ENCODE assay signal across 8 mouse cellular contexts in the genomic region with DNA sequence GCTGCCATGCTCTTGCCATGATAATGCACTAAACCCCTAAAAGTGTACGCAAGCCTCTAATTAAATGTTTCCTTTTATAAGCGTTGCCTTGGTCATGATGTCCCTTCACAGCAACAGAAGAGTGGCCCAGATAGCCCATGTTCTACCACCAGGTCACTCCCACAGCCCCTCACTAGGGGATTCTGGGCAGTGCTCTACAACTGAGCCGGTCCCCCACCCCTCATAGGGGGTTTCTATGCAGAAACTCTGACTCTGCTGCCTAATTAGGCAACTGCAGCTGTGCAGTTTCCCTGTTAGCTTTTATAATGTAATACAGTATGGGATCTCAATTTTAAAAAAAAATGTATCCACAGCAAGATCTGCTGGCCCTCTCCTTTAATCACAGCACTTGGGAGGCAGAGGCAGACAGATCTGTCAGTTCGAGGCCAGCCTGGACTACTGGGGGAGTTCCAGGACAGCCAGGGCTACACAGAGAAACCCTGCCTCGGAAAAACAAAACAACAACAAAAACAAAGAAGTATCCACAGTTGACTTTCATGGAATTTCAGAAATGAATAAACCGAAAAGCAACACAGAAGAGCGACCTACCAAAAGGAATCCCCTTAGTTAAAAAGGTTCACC. TPM values are rescaled to one million over a fixed set of nuclear protein-coding genes. Genes with fewer than 3 reads are reported as not detected.
DNase-seq lines count a peak whose midpoint lies in the region; ATAC-seq and TF ChIP-seq lines count a peak whose summit lies in the region.

No protein-coding gene starts in this region.

- peak; percentile 66 for ATAC-seq in hindbrain, embryonic 11.5 days (ENCODE audit: low FRiP score)
- ATAC-seq in midbrain, embryonic 11.5 days (ENCODE audit: low FRiP score): peak; percentile 62

- peaks cover 2% of the 10 kb centered on the region for H3K36me3 ChIP-seq in kidney, adult 2 months (ENCODE audit: control insufficient read depth, insufficient read depth, low read length)
- peaks cover 3% of the 10 kb centered on the region; the same call in 1 of the 2 replicates for H3K36me3 ChIP-seq in hindbrain, embryonic 11.5 days (ENCODE audit: control insufficient read depth, insufficient read depth, low read length)
- peaks cover 3% of the 10 kb centered on the region for H3K36me3 ChIP-seq in midbrain, embryonic 11.5 days (ENCODE audit: control insufficient read depth, insufficient read depth, low read length)

- peak overlapping the region; percentile 86 for H3K4me3 ChIP-seq in kidney, adult 2 months (ENCODE audit: insufficient read depth, low read depth, low read length)
- peak overlapping the region; percentile 52 for H3K4me3 ChIP-seq in cortical plate, adult 2 months (ENCODE audit: insufficient read depth, low read length)
- H3K4me3 ChIP-seq in hindbrain, embryonic 11.5 days (ENCODE audit: low read depth, low read length): peak overlapping the region; percentile 50
- H3K4me3 ChIP-seq in midbrain, embryonic 11.5 days (ENCODE audit: low read depth, low read length): peak overlapping the region; percentile 61

- 33% methylated on average over 7 of the region's 7 CpGs for WGBS in kidney, adult 2 months
- 37% methylated on average over 7 of the region's 7 CpGs for WGBS in hindbrain, embryonic 11.5 days
- WGBS in midbrain, embryonic 11.5 days: 37% methylated on average over 7 of the region's 7 CpGs

- TF ChIP-seq CTCF in kidney, adult 2 months (conservative IDR thresholded peaks at IDR 0.05; ENCODE audit: insufficient read depth, insufficient read length, low read depth, low read length): no peak
- no peak for TF ChIP-seq CTCF in cortical plate, adult 2 months (IDR thresholded peaks at IDR 0.05; ENCODE audit: extremely low read depth, insufficient read depth, low read length)

- H3K27ac ChIP-seq in kidney, adult 2 months (ENCODE audit: insufficient read depth, low read depth, low read length): no peak overlapping the region
- no peak overlapping the region for H3K27ac ChIP-seq in cortical plate, adult 2 months (ENCODE audit: insufficient read depth, low read length)
- no peak overlapping the region for H3K27ac ChIP-seq in hindbrain, embryonic 11.5 days (ENCODE audit: low read depth, low read length)
- H3K27ac ChIP-seq in midbrain, embryonic 11.5 days (ENCODE audit: low read depth, low read length): no peak overlapping the region

- TF ChIP-seq POLR2A in kidney, adult 2 months (IDR thresholded peaks at IDR 0.05; ENCODE audit: low read depth, low read length): no peak
- TF ChIP-seq POLR2A in cortical plate, adult 2 months (IDR thresholded peaks at IDR 0.05; ENCODE audit: extremely low read depth, insufficient read depth, low read length): no peak

- no peaks in the 10 kb centered on the region for H3K27me3 ChIP-seq in kidney, adult 2 months (replicated peaks; ENCODE audit: control insufficient read depth, insufficient read depth, low read length)
- H3K27me3 ChIP-seq in hindbrain, embryonic 11.5 days (ENCODE audit: control insufficient read depth, insufficient read depth, low read length): no peaks in the 10 kb centered on the region
- no peaks in the 10 kb centered on the region for H3K27me3 ChIP-seq in midbrain, embryonic 11.5 days (ENCODE audit: control insufficient read depth, insufficient read depth, low read length)

- H3K4me2 ChIP-seq in hindbrain, embryonic 11.5 days (replicated peaks; ENCODE audit: low read depth, low read length): peak overlapping the region; percentile 77
- peak overlapping the region; percentile 64 for H3K4me2 ChIP-seq in midbrain, embryonic 11.5 days

- peaks cover 3% of the 10 kb centered on the region; the same call in 1 of the 2 replicates for H3K4me1 ChIP-seq in kidney, adult 2 months (ENCODE audit: control insufficient read depth, insufficient read depth, low read length)
- no peaks in the 10 kb centered on the region for H3K4me1 ChIP-seq in cortical plate, adult 2 months (ENCODE audit: control insufficient read depth, insufficient read depth, low read length)
- no peaks in the 10 kb centered on the region for H3K4me1 ChIP-seq in hindbrain, embryonic 11.5 days (replicated peaks; ENCODE audit: control insufficient read depth, insufficient read depth, low read length)
- H3K4me1 ChIP-seq in midbrain, embryonic 11.5 days (ENCODE audit: control insufficient read depth, insufficient read depth, low read length): no peaks in the 10 kb centered on the region

- H3K9me3 ChIP-seq in hindbrain, embryonic 11.5 days (ENCODE audit: control insufficient read depth, low read length): no peaks in the 10 kb centered on the region
- no peaks in the 10 kb centered on the region for H3K9me3 ChIP-seq in midbrain, embryonic 11.5 days (ENCODE audit: control insufficient read depth, low read length)

- H3K9ac ChIP-seq in hindbrain, embryonic 11.5 days (ENCODE audit: low read depth, low read length): peak overlapping the region; percentile 3; the same call in 1 of the 2 replicates
- peak overlapping the region; percentile 75 for H3K9ac ChIP-seq in midbrain, embryonic 11.5 days (ENCODE audit: low read length)

- no peak for DNase-seq in kidney, adult 2 months
- no peak for DNase-seq in kidney, adult 11 months
- no peak for DNase-seq in hindbrain, embryonic 11.5 days (ENCODE audit: low spot score)
- DNase-seq in midbrain, embryonic 11.5 days (ENCODE audit: low spot score, missing footprints): peak; percentile 75
- no peak for DNase-seq in layer of hippocampus, postnatal 25 days (ENCODE audit: extremely low spot score in 1 of 2, low spot score in 1 of 2)
- DNase-seq in gastrocnemius, postnatal 36 days: no peak
- DNase-seq in spleen, adult 12 weeks (ENCODE audit: low spot score): no peak

- intact Hi-C loops in gastrocnemius, postnatal 36 days (cut with DNase I): no loop called here

RNA-seq across cellular contexts. Expression of gene Zfp93, which starts 0.4 kb away (rescaled TPM):
- polyA plus RNA-seq in kidney, adult 2 months (2012; rRNA removed): 3.1 and 3.4 TPM in 2 replicates
- 9.2 and 11.0 TPM in 2 replicates for polyA plus RNA-seq in cortical plate, adult 2 months (2012; rRNA removed)
- polyA plus RNA-seq in hindbrain, embryonic 11.5 days (2014; fragmentation: Nextera tagmentation; extraction: Ambion mirVana): 7.2 and 9.6 TPM in 2 replicates
- 7.1 and 8.8 TPM in 2 replicates for polyA plus RNA-seq in midbrain, embryonic 11.5 days (2014; fragmentation: Nextera tagmentation; extraction: Ambion mirVana)
- total RNA-seq in layer of hippocampus, postnatal 25 days (2021): 10 to 100 TPM; 12.5 to 13.2 TPM
- total RNA-seq in gastrocnemius, postnatal 36 days (2021): 1 to 10 TPM; 3.6 to 3.8 TPM

RNA-seq across cellular contexts. Expression of gene Zfp108, which starts 15.2 kb away (rescaled TPM):
- 1.2 and 1.3 TPM in 2 replicates for polyA plus RNA-seq in kidney, adult 2 months (2012; rRNA removed)
- polyA plus RNA-seq in cortical plate, adult 2 months (2012; rRNA removed): 5.7 and 6.1 TPM in 2 replicates
- polyA plus RNA-seq in hindbrain, embryonic 11.5 days (2014; fragmentation: Nextera tagmentation; extraction: Ambion mirVana): 2.2 and 3.0 TPM in 2 replicates
- 2.5 and 2.7 TPM in 2 replicates for polyA plus RNA-seq in midbrain, embryonic 11.5 days (2014; fragmentation: Nextera tagmentation; extraction: Ambion mirVana)
- 1 to 10 TPM; 7.7 to 8.1 TPM for total RNA-seq in layer of hippocampus, postnatal 25 days (2021)
- total RNA-seq in gastrocnemius, postnatal 36 days (2021): 1 to 10 TPM; 1.2 to 1.9 TPM

RNA-seq across cellular contexts. Expression of gene Zfp61, which starts 31.3 kb away (rescaled TPM):
- polyA plus RNA-seq in kidney, adult 2 months (2012; rRNA removed): 3.8 and 4.3 TPM in 2 replicates
- 22.9 and 27.6 TPM in 2 replicates for polyA plus RNA-seq in cortical plate, adult 2 months (2012; rRNA removed)
- polyA plus RNA-seq in hindbrain, embryonic 11.5 days (2014; fragmentation: Nextera tagmentation; extraction: Ambion mirVana): 32.1 and 40.0 TPM in 2 replicates
- 37.1 and 40.8 TPM in 2 replicates for polyA plus RNA-seq in midbrain, embryonic 11.5 days (2014; fragmentation: Nextera tagmentation; extraction: Ambion mirVana)
- total RNA-seq in layer of hippocampus, postnatal 25 days (2021): 10 to 100 TPM; 24.1 to 27.5 TPM
- 1 to 10 TPM; 2.5 to 2.7 TPM for total RNA-seq in gastrocnemius, postnatal 36 days (2021)

RNA-seq across cellular contexts. Expression of gene Zfp109, which starts 32.4 kb away (rescaled TPM):
- 1.9 and 2.3 TPM in 2 replicates for polyA plus RNA-seq in kidney, adult 2 months (2012; rRNA removed)
- 5.8 and 6.7 TPM in 2 replicates for polyA plus RNA-seq in cortical plate, adult 2 months (2012; rRNA removed)
- 4.9 and 6.1 TPM in 2 replicates for polyA plus RNA-seq in hindbrain, embryonic 11.5 days (2014; fragmentation: Nextera tagmentation; extraction: Ambion mirVana)
- 4.5 and 5.1 TPM in 2 replicates for polyA plus RNA-seq in midbrain, embryonic 11.5 days (2014; fragmentation: Nextera tagmentation; extraction: Ambion mirVana)
- total RNA-seq in layer of hippocampus, postnatal 25 days (2021): 1 to 10 TPM; 8.5 to 9.0 TPM
- total RNA-seq in gastrocnemius, postnatal 36 days (2021): 1 to 10 TPM; 1.9 to 2.5 TPM

RNA-seq across cellular contexts. Expression of gene Zfp94, which starts 46.7 kb away (rescaled TPM):
- polyA plus RNA-seq in kidney, adult 2 months (2012; rRNA removed): 9.4 and 10.5 TPM in 2 replicates
- 20.2 and 22.4 TPM in 2 replicates for polyA plus RNA-seq in cortical plate, adult 2 months (2012; rRNA removed)
- 12.8 and 15.4 TPM in 2 replicates for polyA plus RNA-seq in hindbrain, embryonic 11.5 days (2014; fragmentation: Nextera tagmentation; extraction: Ambion mirVana)
- polyA plus RNA-seq in midbrain, embryonic 11.5 days (2014; fragmentation: Nextera tagmentation; extraction: Ambion mirVana): 13.0 and 14.3 TPM in 2 replicates
- 10 to 100 TPM; 12.5 to 15.0 TPM for total RNA-seq in layer of hippocampus, postnatal 25 days (2021)
- total RNA-seq in gastrocnemius, postnatal 36 days (2021): 1 to 10 TPM; 1.5 to 1.9 TPM
